Mouse (Mus musculus) ES-Bruce4 (cell line): ENCODE measurements around the gene Pitpnm3.

Source experiments
- CTCF ChIP-seq: IDR thresholded peaks from one replicate; pipeline ENCODE4 v1.8.1; 2011; ENCODE audit warnings: low read depth, low read length
- EP300 ChIP-seq: IDR thresholded peaks from 2 replicates; pipeline ENCODE4 v1.6.1; 2011; ENCODE audit warnings: low read depth, low read length; ENCODE audit not compliant: insufficient read depth

DNA sequence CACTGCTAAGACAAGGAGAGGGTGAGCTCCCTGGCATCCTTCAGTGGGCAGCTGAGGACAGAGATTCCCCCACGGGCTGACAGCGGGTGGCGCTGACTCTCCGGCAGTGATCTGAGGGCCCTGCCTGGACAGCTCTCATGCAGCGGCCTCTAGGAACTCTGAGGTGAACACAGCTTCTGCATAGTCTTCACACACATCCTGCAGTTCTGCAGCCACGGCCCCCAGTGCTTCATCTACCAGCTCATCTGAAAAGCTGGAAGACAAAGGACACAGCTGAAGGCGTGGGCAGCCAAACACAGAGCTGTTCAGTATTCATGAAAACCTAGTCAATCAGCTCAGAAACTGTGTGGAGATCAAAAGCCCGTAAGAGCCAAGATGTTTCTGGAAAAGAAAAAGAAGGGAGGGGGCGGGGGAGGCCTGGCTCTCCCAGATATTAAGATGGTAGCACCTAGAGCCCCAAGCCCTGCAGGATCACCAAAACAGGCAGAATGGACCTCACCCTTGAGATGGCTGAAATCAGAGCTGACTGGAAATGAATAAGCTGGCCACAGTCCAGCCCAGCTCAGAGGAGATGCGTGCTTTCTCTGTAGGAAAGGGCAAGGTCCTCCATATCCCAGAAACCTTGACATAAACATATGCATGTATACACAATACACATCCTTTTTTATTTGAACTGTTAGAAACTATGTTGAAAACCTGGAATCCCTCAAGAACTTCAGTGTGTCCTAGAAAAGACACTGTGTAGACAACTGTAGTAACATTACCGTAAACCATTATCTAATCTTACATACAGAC, 19.8 kb upstream of the Pitpnm3 start:
- TF ChIP-seq CTCF (no peak), EP300 (no peak)
